Comparison of ENCODE assay signal across 8 mouse cellular contexts in the genomic region with DNA sequence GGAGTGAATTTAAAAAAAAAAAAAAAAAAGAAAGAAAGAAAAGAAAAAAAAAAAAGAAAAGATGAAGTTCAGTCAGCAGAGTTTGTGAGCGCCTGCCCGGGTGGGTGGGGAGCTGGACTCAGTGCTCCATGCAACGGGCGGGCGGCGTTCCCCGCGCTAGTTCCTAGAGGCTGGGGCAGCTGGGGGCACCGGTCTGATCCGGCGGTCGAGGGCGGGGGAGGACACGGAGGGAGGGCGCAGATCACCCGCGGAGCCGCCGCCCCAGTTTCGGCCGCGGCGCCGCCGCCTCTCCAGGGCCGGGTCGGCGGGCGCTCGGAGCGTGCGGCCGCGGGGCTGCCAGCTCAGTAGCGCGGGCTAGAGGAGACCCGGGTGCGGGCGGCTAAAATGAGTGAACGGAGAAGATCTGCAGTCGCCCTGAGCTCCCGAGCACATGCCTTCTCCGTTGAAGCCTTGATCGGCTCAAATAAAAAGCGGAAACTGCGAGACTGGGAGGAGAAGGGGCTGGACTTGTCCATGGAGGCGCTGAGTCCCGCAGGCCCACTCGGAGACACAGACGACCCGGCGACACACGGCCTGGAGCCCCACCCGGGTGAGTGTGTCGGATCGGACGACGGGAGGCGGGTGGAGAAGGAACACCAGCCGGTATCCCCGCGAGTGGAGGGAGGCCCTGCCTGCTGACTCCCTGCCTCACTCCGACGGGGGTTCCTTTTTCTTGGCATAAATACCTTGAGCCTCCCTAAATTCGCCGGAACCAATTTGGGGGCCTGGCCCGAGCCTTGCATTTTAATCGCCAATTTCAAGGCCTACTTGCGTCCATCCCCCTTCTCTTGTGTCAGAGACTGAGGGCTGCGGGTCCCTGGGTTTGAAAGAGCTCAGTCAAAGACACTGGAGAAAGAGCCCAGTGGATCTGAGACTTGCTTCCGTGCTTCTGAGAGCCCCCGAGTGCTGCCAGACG. TPM values are rescaled to one million over a fixed set of nuclear protein-coding genes. Genes with fewer than 3 reads are reported as not detected.
DNase-seq lines count a peak whose midpoint lies in the region; ATAC-seq and TF ChIP-seq lines count a peak whose summit lies in the region.

No protein-coding gene starts in this region.

- H3K79me2 ChIP-seq in myocyte (ENCODE audit: control insufficient read depth, insufficient read depth) = peaks cover 41% of the 10 kb centered on the region

- DNase-seq in spleen, adult 2 months (ENCODE audit: low read depth in 1 of 2, low spot score in 2 of 2) = no peak
- DNase-seq in spleen, postnatal 36 days (ENCODE audit: low spot score in 2 of 2) = no peak
- DNase-seq in embryo, embryonic 10.5 days (ENCODE audit: low spot score) = peak; percentile 74
- no peak for DNase-seq in B cell, adult 2 months
- no peak for DNase-seq in cerebellum, postnatal 4 days (ENCODE audit: low spot score in 2 of 2)

- peak overlapping the region; percentile 39 for H3K4me3 ChIP-seq in spleen, adult 2 months (ENCODE audit: extremely low read depth, insufficient read depth, insufficient read length)
- H3K4me3 ChIP-seq in heart, embryonic 13.5 days = peak overlapping the region; percentile 49
- H3K4me3 ChIP-seq in limb, embryonic 12.5 days (replicated peaks) = peak overlapping the region; percentile 87
- H3K4me3 ChIP-seq in myocyte = peak overlapping the region; percentile 67

- H3K4me2 ChIP-seq in heart, embryonic 13.5 days = peak overlapping the region; percentile 71
- H3K4me2 ChIP-seq in limb, embryonic 12.5 days = peak overlapping the region; percentile 66
- H3K4me2 ChIP-seq in myocyte (ENCODE audit: low read depth) = peak overlapping the region; percentile 88

- WGBS in spleen, adult 2 months = 2% methylated on average over 66 of the region's 73 CpGs
- under 1% methylated on average over 73 of the region's 73 CpGs for WGBS in heart, embryonic 13.5 days
- under 1% methylated on average over 71 of the region's 73 CpGs for WGBS in limb, embryonic 12.5 days

- H3K36me3 ChIP-seq in spleen, adult 2 months (ENCODE audit: control insufficient read depth, insufficient read depth, low read length) = no peaks in the 10 kb centered on the region
- H3K36me3 ChIP-seq in heart, embryonic 13.5 days = no peaks in the 10 kb centered on the region
- H3K36me3 ChIP-seq in limb, embryonic 12.5 days = peaks cover 15% of the 10 kb centered on the region
- peaks cover 4% of the 10 kb centered on the region for H3K36me3 ChIP-seq in myocyte (ENCODE audit: control insufficient read depth, insufficient read depth)

- H3K27ac ChIP-seq in spleen, adult 2 months (ENCODE audit: insufficient read depth, low read length) = no peak overlapping the region
- no peak overlapping the region for H3K27ac ChIP-seq in heart, embryonic 13.5 days (replicated peaks)
- peak overlapping the region; percentile 100 for H3K27ac ChIP-seq in limb, embryonic 12.5 days

- peak overlapping the region; percentile 42 for H3K9ac ChIP-seq in heart, embryonic 13.5 days
- peak overlapping the region; percentile 100 for H3K9ac ChIP-seq in limb, embryonic 12.5 days (replicated peaks)

- H3K27me3 ChIP-seq in spleen, adult 2 months (ENCODE audit: control insufficient read depth, insufficient read depth, low read length) = peaks cover 36% of the 10 kb centered on the region
- H3K27me3 ChIP-seq in heart, embryonic 13.5 days (replicated peaks) = peaks cover 99% of the 10 kb centered on the region
- H3K27me3 ChIP-seq in limb, embryonic 12.5 days = peaks cover 17% of the 10 kb centered on the region
- H3K27me3 ChIP-seq in myocyte (ENCODE audit: control insufficient read depth, insufficient read depth, insufficient read length) = no peaks in the 10 kb centered on the region

- TF ChIP-seq CTCF in spleen, adult 2 months (IDR thresholded peaks at IDR 0.05; ENCODE audit: extremely low read depth, insufficient read depth, insufficient read length, insufficient replicate concordance) = no peak

- no peak for ATAC-seq in heart, embryonic 13.5 days (ENCODE audit: extremely low read depth, insufficient number of reproducible peaks, low FRiP score, low TSS enrichment)
- ATAC-seq in limb, embryonic 12.5 days (ENCODE audit: insufficient number of reproducible peaks, insufficient read depth, low FRiP score, low TSS enrichment, low read depth) = peak; percentile 27; the same call in 1 of the 2 replicates

- peak overlapping the region; percentile 81 for H3ac ChIP-seq in myocyte (ENCODE audit: control insufficient read depth, insufficient read length)

- H3K4me1 ChIP-seq in spleen, adult 2 months (ENCODE audit: control insufficient read depth, insufficient read depth, insufficient read length) = peaks cover 6% of the 10 kb centered on the region
- peaks cover 28% of the 10 kb centered on the region for H3K4me1 ChIP-seq in heart, embryonic 13.5 days
- peaks cover 56% of the 10 kb centered on the region for H3K4me1 ChIP-seq in limb, embryonic 12.5 days (replicated peaks)

- no peak for TF ChIP-seq POLR2A in spleen, adult 2 months (IDR thresholded peaks at IDR 0.05; ENCODE audit: low read depth, low read length)
- peak; percentile 52 for TF ChIP-seq POLR2A in myocyte (IDR thresholded peaks at IDR 0.05; ENCODE audit: insufficient read length, low read depth)

- no peaks in the 10 kb centered on the region for H3K9me3 ChIP-seq in heart, embryonic 13.5 days
- H3K9me3 ChIP-seq in limb, embryonic 12.5 days = no peaks in the 10 kb centered on the region

TF ChIP-seq in myocyte, 11 proteins besides CTCF, POLR2A, EP300 and RAD21:
- TF ChIP-seq SRF (IDR thresholded peaks at IDR 0.05; ENCODE audit: control insufficient read depth, insufficient read length, low read depth) (no peak), MYOD1 (IDR thresholded peaks at IDR 0.05; ENCODE audit: control insufficient read depth in 1 of 3, insufficient read length in 2 of 3, low read depth in 2 of 3) (peak in 1 of 3 experiments; percentile 48)

RNA-seq across cellular contexts. Expression of a gene that starts 13.6 kb away (rescaled TPM):
- polyA plus RNA-seq in spleen, adult 2 months (2012; rRNA removed) = not detected in 2 replicates
- polyA plus RNA-seq in heart, embryonic 13.5 days (2015; fragmentation: Nextera tagmentation; extraction: Ambion mirVana) = 0.09 and 0.14 TPM in 2 replicates
- 26.5 and 32.6 TPM in 2 replicates for polyA plus RNA-seq in limb, embryonic 12.5 days (2016; fragmentation: Nextera tagmentation; extraction: Ambion mirVana)
- polyA plus RNA-seq in myocyte (2012; fragmentation: generic; extraction: Trizol) = 24.8 TPM

Comparison
In these comparisons a context has a peak if more than half of its experiments do, and no peak if none do; other contexts are left out.
1. RNA of a gene that starts 13.6 kb away (polyA plus RNA-seq): 26.5 to 32.6 TPM in limb, embryonic 12.5 days and 24.8 TPM in myocyte (single experiment); 0.09 to 0.14 TPM in heart, embryonic 13.5 days and not detected in spleen, adult 2 months; every median in the first group is over 10 times any median in the second.
2. Peak in every context shown above with its lines, with median percentiles within 50 percentile points of each other: H3K4me3 ChIP-seq and H3K4me2 ChIP-seq.